Mouse (Mus musculus) ZHBTc4 (cell line): ENCODE results near the gene Zfp385a.

Source experiments
- DNase-seq: peaks from one replicate; pipeline ENCODE4 v3.0.0-alpha.2; 2011; ENCODE audit warnings: low read depth, low spot score

The Zfp385a gene

DNA sequence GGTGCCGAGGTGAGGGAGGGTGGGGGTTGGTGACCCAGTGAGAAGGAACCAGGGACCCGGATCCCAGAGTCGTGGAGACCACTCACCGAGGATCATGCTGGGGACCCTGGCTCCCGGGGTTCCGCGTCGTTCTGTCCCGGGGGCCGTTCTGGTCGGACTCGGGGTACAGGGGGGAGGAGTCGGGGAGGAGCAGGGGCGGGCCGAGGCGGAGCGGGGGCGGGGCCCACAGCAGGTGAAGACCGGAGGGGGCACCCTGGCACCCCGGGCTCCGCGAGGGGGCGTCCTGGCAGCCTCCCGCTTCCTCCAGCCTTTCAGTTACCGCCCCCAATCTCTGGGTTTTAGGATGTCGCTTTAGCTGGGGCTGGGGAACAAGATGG lies at the start of gene Zfp385a:
Zfp385a (minus strand) TSS at position 133 of the 377 bp plus-strand sequence.
- peak; percentile 54 for DNase-seq

GRCm38 (mm10) chr15:103388556-103389145 lies 48.8 kb upstream of the Zfp385a start:
- DNase-seq, result peak; percentile 44

- DNase-seq, result no peak
These were observed 44.0 kb upstream of the Zfp385a start for GRCm38 (mm10) chr15:103383771-103384488.

DNA sequence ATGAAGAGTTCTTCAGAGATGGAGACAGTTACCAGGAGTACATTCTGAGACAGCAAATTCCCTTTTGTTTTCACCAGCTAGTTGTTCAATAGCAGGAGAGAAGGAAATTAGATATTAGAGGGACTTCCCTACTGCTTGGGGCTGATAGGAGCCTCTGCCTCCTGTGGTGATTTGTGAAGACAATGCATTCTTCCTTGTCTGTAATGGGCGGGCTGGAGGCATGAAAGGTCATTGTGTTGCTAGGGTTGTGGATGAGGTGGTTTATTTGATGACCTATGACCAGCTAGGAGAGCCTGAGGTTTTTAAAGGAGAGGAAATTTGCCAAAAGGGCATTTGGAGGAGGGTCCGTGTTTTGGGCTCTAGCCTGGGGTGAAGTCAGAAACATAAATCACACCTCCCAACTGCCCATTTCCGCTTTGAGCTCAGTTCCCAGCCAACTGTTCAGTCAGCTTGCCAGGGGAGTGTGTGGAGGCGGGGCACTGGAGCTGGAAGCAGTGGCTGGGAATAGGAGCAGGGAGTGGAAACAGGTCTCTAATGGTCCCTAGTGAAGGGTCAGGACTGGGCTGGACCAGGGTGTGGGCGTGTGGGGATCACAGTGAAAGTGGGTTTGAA lies 43.0 kb upstream of the Zfp385a start:
- DNase-seq, result peak; percentile 81

- DNase-seq, result no peak
These were observed 42.2 kb upstream of the Zfp385a start for GRCm38 (mm10) chr15:103382075-103382474.

- no peak for DNase-seq
These were observed 38.9 kb upstream of the Zfp385a start for GRCm38 (mm10) chr15:103378665-103379356.

DNA sequence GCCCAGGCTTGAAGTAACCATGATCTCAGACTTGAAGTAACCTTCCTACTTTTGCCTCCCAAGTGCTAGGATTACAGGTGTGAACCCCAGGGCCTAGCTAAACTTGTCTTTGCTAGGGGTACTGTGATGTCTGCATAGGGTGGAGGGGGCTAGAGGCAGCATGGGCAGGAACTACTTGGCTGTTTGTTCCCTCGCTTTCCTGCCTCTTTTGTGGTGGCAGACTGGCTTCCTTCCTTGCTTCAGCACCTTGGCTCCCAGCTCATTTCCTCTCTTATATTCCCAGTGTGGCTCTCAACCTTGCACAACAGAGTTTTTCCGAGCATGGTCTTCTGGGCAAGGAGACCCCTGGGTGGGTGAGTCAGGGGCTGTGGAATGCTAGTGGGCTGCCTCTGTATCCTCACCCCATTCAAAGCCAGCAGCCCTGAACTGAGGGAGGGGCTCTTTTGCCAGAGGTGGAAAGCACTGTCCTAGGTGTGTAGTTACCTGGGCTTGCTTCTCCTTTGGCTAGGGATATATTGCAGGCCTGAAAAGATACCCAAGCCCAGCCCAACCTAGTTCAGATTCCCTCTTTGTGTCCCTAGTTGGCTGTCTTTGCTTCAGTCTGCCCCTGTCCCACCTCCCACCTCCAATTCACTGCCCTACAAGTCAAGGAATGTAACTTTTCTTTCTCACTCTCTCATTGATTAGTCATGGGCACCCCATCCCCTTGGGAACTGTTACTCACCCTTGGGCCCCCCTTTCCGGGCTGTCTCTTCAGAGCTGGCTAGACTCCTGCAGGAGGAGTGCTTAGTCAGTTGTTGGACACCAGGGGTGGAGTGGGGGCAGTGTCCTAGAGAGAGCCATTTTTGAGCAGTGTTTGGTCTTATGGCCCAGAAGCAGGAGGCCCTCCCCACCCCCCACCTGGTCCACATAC lies 38.1 kb upstream of the Zfp385a start:
- no peak for DNase-seq

DNA sequence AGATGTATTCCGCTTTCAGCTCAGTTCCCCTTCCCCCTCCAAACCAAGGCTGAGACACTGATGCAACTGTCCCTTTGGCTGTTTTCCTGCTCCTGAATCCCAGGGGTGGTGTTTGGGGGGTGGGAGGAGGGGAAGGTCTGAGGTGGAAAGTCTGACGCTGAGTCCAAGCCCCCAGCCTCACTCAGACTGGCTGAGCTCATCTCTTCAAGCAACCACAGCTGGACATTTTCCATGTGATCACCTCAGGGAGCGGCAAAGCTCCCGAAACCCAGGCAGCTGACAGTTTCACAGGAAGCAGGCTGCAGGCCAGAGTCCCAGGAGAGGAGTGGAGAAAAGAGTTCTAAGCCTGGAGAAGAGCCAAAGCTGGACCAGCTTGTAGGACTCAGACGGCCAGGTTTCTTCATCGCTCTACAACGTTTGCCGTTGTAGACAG lies 37.0 kb upstream of the Zfp385a start:
- no peak for DNase-seq

- DNase-seq, result no peak
These were observed 35.4 kb upstream of the Zfp385a start for GRCm38 (mm10) chr15:103375112-103375800.

DNA sequence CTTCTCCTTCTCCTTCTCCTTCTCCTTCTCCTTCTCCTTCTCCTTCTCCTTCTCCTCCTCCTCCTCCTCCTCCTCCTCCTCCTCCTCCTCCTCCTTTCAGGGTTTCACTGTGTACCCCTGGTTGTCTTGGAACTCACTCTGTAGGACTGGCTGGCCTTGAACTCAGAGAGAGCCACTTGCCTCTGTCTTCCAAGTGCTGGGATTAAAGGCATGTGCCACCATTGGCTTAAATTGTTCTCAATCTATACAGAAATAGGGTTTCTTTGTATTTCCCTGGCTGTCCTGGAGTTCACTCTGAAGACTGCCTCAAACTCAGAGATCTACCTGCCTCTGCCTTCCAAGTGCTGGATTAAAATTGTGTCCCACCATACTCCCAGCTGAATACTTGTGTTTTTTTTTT lies 32.6 kb upstream of the Zfp385a start:
- DNase-seq, result no peak

DNA sequence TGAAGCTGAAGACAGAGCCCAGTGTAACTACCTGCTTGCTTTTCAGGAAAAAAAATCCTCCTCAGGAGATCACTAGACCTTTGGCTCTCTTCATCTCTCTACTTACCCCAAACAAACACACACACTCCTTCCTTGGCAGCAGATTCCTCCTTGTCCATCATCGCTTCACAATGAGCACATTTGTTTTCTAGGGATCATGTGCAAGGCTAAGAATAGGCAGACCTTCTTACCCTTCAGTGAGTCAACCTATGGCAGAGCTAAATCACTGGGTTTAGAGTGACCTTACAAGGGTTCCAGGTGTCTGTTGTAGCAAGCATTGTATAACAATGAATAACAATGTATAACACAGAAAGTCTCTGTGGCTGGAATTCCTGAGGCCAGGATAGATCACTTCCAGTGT lies 31.8 kb upstream of the Zfp385a start:
- DNase-seq, result peak; percentile 36

DNA sequence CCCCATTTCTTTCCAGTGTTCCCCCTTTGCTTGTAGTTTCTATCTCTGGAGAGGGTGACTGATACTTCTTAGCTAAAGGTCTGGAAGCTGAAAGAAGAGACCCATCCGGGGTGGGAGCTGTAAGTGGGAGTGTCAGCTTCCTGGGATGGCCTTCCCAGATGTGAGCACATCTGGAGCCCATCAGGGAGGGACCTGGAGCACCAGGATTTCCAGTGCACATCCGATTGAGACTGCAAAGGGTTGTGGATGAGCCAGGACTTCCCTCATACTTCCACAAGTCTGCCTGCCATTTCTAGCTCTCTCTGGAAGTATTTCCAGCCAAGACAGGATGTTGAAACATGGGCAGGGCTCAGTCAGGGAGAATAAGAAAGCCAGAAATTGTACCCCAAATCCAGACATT lies 31.3 kb upstream of the Zfp385a start:
- DNase-seq, result no peak

GRCm38 (mm10) chr15:103370462-103370861 lies 30.6 kb upstream of the Zfp385a start:
- DNase-seq, result no peak

DNA sequence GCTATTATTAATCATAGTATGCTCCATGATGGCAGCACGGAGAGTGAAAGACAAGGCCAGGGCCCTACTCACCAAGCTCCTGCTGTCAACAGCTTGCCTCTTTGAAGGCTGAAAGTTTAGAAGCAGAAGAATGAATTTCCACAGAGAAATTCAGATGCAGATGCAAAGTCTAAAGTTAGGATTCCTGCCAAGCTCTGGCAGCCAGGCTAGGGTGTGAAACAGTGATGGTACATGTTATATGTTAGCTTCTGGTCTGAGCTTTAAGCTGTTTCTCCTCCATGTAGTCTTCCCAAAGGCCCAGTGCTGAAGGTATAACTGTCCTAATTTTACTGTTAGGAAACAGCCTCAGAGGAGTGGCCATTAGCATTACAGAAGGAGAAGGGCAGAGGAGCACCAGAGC lies 29.2 kb upstream of the Zfp385a start:
- peak; percentile 29 for DNase-seq

DNA sequence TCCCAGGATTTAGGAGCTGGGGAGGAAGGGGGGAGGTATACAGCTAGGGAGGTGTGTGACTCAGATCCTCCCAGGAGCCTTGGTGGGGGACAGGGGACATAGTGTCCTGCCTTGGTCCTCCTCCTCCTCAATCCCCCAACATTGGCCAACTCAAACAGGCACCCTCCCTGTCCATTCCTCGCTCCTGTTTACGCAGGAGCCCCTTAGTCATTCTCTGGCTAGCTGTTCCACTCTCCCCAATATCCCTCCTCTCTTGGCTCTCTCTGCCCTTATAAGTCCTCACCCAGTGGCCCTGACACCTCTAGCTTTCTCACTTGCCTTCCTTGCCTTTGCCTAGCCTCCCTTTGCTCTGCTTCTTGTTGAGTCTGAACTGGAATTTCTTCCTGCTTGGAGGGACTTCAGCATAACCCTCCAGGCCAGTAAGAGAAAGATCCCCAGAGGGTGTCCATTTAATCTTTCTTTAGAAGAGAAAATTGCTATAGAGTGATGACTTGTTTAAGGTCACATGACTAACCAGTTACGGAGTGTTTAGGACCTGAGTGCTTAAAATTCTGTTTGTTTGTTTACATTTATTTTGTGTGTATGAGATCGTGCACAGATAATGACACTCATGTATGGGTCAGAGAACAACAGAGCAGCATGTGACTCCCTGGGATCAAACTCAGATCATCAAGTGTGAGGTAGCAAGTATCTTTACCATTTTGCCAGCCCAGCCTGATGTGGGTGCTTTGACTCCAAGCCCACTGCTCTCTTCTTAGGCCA lies 28.5 kb upstream of the Zfp385a start:
- no peak for DNase-seq

GRCm38 (mm10) chr15:103366376-103367149 lies 26.7 kb upstream of the Zfp385a start, which contains the start of gene Itga5:
Gene Itga5, minus strand, starts transcription at chr15:103366763.
- DNase-seq, result peak; percentile 69

- peak; percentile 37 for DNase-seq
These were observed 25.8 kb upstream of the Zfp385a start for GRCm38 (mm10) chr15:103365471-103366375.

GRCm38 (mm10) chr15:103364761-103365160 lies 24.9 kb upstream of the Zfp385a start:
- no peak for DNase-seq
